ENCODE assay signal across 8 mouse cellular contexts in genomic region chr7:90060343-90061175, GRCm38 (mm10).
A peak's percentile ranks its signal among the peaks of the same experiment; 100 is the strongest.
DNase-seq lines count a peak whose midpoint lies in the region; ATAC-seq and TF ChIP-seq lines count a peak whose summit lies in the region.

No protein-coding gene starts in this region.

- peak; percentile 88 for ATAC-seq in heart, embryonic 11.5 days (replicated peaks; ENCODE audit: insufficient number of reproducible peaks, low FRiP score, low TSS enrichment)
- ATAC-seq in megakaryocyte, adult 5-6 weeks (ENCODE audit: poor library complexity, severe bottlenecking) = peak; percentile 65
- no peak for ATAC-seq in forebrain, embryonic 12.5 days (ENCODE audit: low FRiP score)
- ATAC-seq in hindbrain, embryonic 16.5 days = no peak

- H3K27me3 ChIP-seq in heart, embryonic 11.5 days (ENCODE audit: control insufficient read depth, insufficient read depth, low read length) = no peaks in the 10 kb centered on the region
- no peaks in the 10 kb centered on the region for H3K27me3 ChIP-seq in forebrain, embryonic 12.5 days
- H3K27me3 ChIP-seq in hindbrain, embryonic 16.5 days (replicated peaks; ENCODE audit: control insufficient read depth, insufficient read depth, low read length) = no peaks in the 10 kb centered on the region

- TF ChIP-seq CTCF in bone marrow macrophage, adult 2 months (IDR thresholded peaks at IDR 0.05; ENCODE audit: low read depth, low read length) = no peak

- peak overlapping the region; percentile 63 for H3K9ac ChIP-seq in heart, embryonic 11.5 days (ENCODE audit: low read depth, low read length)
- no peak overlapping the region for H3K9ac ChIP-seq in forebrain, embryonic 12.5 days
- no peak overlapping the region for H3K9ac ChIP-seq in hindbrain, embryonic 16.5 days (ENCODE audit: low read depth, low read length)

- no peak for TF ChIP-seq POLR2A in bone marrow macrophage, adult 2 months (IDR thresholded peaks at IDR 0.05; ENCODE audit: borderline replicate concordance, low read depth, low read length)

- peaks cover 19% of the 10 kb centered on the region for H3K4me1 ChIP-seq in heart, embryonic 11.5 days (ENCODE audit: control insufficient read depth, insufficient read depth, low read length)
- peaks cover 14% of the 10 kb centered on the region for H3K4me1 ChIP-seq in bone marrow macrophage, adult 2 months (ENCODE audit: control insufficient read depth, insufficient read depth, low read length)
- no peaks in the 10 kb centered on the region for H3K4me1 ChIP-seq in forebrain, embryonic 12.5 days
- no peaks in the 10 kb centered on the region for H3K4me1 ChIP-seq in hindbrain, embryonic 16.5 days (ENCODE audit: control insufficient read depth, insufficient read depth, low read depth, low read length)

- intact Hi-C loops in heart, postnatal 25 days (cut with DNase I) = no loop called here

- H3K27ac ChIP-seq in heart, embryonic 11.5 days (ENCODE audit: low read depth, low read length) = peak overlapping the region; percentile 68
- peak overlapping the region; percentile 12 for H3K27ac ChIP-seq in bone marrow macrophage, adult 2 months (ENCODE audit: insufficient read depth, low read depth, low read length)
- H3K27ac ChIP-seq in forebrain, embryonic 12.5 days = no peak overlapping the region
- no peak overlapping the region for H3K27ac ChIP-seq in hindbrain, embryonic 16.5 days (ENCODE audit: low read depth, low read length)

- H3K4me2 ChIP-seq in heart, embryonic 11.5 days = peak overlapping the region; percentile 46
- no peak overlapping the region for H3K4me2 ChIP-seq in forebrain, embryonic 12.5 days
- no peak overlapping the region for H3K4me2 ChIP-seq in hindbrain, embryonic 16.5 days (ENCODE audit: low read length)

- no peaks in the 10 kb centered on the region for H3K36me3 ChIP-seq in heart, embryonic 11.5 days (ENCODE audit: control insufficient read depth, insufficient read depth, low read length)
- no peaks in the 10 kb centered on the region for H3K36me3 ChIP-seq in forebrain, embryonic 12.5 days (replicated peaks)
- no peaks in the 10 kb centered on the region for H3K36me3 ChIP-seq in hindbrain, embryonic 16.5 days (ENCODE audit: control insufficient read depth, insufficient read depth, low read length)

- no peak overlapping the region for H3K4me3 ChIP-seq in heart, embryonic 11.5 days (ENCODE audit: low read depth, low read length)
- no peak overlapping the region for H3K4me3 ChIP-seq in bone marrow macrophage, adult 2 months (ENCODE audit: insufficient read depth, low read length)
- no peak overlapping the region for H3K4me3 ChIP-seq in forebrain, embryonic 12.5 days (replicated peaks)
- H3K4me3 ChIP-seq in hindbrain, embryonic 16.5 days (ENCODE audit: low read length) = no peak overlapping the region

- 40% methylated on average over 16 of the region's 16 CpGs for WGBS in heart, embryonic 11.5 days (ENCODE audit: insufficient replicate concordance)
- WGBS in forebrain, embryonic 12.5 days = 89% methylated on average over 16 of the region's 16 CpGs
- WGBS in hindbrain, embryonic 16.5 days = 82% methylated on average over 16 of the region's 16 CpGs

- H3K9me3 ChIP-seq in heart, embryonic 11.5 days (replicated peaks; ENCODE audit: control insufficient read depth, low read length) = no peaks in the 10 kb centered on the region
- H3K9me3 ChIP-seq in forebrain, embryonic 12.5 days = no peaks in the 10 kb centered on the region
- no peaks in the 10 kb centered on the region for H3K9me3 ChIP-seq in hindbrain, embryonic 16.5 days (ENCODE audit: control insufficient read depth, low read length)

- DNase-seq in heart, postnatal 25 days (ENCODE audit: low spot score) = no peak
- DNase-seq in kidney, adult 11 months = peak; percentile 74
- DNase-seq in MN1 (ENCODE audit: low spot score) = no peak

Comparison
In these comparisons a context has a peak if more than half of its experiments do, and no peak if none do; other contexts are left out.
1. ATAC-seq: peak in heart, embryonic 11.5 days (single experiment) and megakaryocyte, adult 5-6 weeks (single experiment); none in forebrain, embryonic 12.5 days (single experiment) and hindbrain, embryonic 16.5 days (single experiment).
2. H3K27ac ChIP-seq: peak in heart, embryonic 11.5 days (single experiment) and bone marrow macrophage, adult 2 months (single experiment); none in forebrain, embryonic 12.5 days (single experiment) and hindbrain, embryonic 16.5 days (single experiment).